Mouse (Mus musculus) cerebellum, adult 11 months (tissue): ENCODE measurements around the gene Mink1.

Experiments
- DNase-seq: peaks from one replicate; pipeline ENCODE4 v3.0.0; 2022

Mink1 gene

GRCm38 (mm10) chr11:70596094-70596493 lies 33.4 kb downstream of the Mink1 start:
- DNase-seq = no peak

GRCm38 (mm10) chr11:70597301-70597700 lies 34.6 kb downstream of the Mink1 start:
- DNase-seq = no peak

DNA sequence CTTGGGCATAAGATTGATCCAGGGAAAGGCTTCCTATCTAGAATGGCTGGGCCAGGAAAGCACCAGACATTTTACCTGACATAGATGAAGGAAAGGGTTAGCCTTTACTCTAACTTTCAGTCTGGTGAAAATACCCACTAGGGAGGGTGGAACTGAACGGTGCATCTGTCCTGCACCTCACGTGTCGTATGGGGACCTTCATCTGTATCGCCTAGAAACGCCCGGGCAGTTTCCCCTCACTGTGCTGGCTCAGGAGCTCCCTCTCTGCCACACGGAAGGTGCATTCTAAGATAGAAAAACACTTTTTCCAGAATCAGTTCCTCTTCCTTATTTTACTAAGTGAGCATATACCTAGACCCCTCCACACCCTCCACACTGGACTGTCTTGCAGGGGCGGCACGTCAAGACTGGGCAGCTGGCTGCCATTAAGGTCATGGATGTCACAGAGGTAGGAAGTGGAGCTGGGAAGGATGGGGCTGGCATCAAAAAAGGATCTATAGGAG lies 35.8 kb downstream of the Mink1 start:
- no peak for DNase-seq

- DNase-seq = peak; percentile 67
Measured at GRCm38 (mm10) chr11:70605024-70605566, 42.4 kb downstream of the Mink1 start.

- DNase-seq = no peak
Measured at GRCm38 (mm10) chr11:70606717-70607116, 44.0 kb downstream of the Mink1 start.

DNA sequence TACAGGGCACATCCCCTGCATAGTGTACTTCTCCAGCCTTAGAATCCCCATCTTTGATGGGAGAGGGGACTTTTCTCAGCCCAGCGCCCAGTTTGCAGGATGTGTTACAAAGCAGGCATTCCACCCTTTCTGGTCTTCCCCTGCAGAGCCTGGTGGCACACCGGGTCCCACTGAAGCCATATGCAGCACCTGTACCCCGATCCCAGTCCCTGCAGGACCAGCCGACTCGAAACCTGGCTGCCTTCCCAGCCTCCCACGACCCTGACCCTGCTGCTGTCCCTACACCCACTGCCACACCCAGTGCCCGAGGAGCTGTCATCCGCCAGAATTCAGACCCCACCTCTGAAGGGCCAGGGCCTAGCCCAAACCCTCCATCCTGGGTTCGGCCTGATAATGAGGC lies 44.9 kb downstream of the Mink1 start:
- DNase-seq = no peak

- no peak for DNase-seq
Measured at GRCm38 (mm10) chr11:70608381-70609066, 45.8 kb downstream of the Mink1 start.

DNA sequence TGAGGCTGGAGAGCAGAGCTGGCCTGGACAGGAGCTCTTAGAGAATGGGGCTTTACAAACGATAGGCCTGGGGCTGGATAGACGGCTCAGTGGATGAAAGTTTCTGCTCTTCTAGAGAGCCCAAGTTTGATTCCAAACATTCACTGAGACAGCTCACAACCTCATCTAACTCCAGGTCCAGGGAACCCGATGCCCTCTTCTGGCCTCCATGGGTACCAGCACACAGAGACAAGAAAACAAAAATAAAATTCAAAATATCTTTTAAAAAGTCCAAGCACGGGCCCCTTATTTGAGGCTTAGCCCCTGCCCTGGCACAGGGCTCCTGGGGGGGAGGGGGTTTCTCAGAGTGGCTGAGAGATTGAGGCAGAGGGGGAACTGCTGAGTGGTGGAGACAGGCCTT lies 48.1 kb downstream of the Mink1 start:
- no peak for DNase-seq

DNA sequence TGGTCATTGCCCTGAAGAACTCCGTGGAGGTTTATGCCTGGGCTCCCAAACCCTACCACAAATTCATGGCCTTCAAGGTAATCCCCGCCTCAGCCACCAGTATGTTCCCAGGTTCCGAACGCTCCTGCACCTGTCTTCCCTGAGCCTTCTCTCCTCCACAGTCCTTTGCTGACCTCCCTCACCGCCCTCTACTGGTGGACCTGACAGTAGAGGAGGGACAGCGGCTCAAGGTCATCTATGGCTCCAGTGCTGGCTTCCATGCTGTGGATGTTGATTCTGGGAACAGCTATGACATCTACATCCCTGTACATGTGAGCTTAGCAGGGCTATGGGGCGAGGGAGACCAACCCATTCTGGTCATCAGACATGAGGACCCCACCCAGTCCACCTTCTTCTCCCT lies 49.8 kb downstream of the Mink1 start:
- DNase-seq = no peak

DNA sequence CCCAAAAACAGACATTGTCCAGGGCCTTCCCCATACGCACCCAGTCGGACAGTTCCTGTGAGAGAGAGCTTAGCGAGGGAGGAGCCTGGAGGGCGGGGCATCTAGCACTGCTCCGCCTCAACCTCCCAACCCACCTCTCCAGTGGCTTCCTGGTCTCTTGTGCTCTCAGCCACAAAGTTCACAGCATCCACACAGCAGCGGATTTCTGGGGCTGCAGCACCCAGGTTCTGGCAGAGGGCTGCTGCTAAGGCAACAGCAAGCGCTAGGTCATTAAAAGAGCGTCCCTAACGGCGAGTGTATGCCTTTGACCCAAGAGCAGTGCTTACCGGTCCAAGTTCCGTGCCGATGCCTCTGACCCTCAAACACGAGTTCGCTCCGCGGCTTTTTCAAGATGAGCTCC lies 52.4 kb downstream of the Mink1 start:
- no peak for DNase-seq

DNA sequence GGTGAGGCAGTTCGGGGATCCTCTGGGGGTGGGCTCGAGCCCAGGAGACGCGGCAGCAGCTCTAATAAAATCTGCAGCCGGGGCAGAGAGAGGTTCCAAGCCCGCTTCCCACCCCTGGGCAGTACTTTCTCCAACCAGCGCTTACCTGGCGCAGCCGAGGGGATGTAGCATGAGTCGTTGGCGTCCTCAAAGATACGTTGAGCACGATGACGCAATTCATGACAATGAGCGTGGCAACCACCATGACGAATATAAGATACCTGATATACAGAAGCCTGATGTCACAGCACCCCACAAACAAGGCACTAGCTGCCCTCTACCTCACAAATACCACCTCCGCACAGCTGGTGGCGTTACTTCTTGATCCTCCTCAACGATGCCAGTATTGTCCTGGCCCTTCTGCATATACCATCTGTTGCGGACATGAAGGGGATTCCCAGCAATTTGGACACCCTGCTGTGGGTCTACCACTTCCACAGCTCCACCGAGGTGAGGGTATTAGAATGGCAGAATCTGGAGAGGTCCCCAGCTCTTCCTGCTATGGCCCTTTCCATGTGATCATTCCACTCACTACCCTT lies 52.9 kb downstream of the Mink1 start, which contains the start of gene 4930544D05Rik:
Gene 4930544D05Rik (plus strand): TSS at position 333 of the 578 bp plus-strand sequence.
- no peak for DNase-seq

- no peak for DNase-seq
Measured at GRCm38 (mm10) chr11:70619101-70619500, 56.4 kb downstream of the Mink1 start, which contains the start of gene Chrne. Chrne (minus strand) TSS chr11:70619216.

- no peak for DNase-seq
Measured at GRCm38 (mm10) chr11:70621972-70622814, 59.5 kb downstream of the Mink1 start.

DNA sequence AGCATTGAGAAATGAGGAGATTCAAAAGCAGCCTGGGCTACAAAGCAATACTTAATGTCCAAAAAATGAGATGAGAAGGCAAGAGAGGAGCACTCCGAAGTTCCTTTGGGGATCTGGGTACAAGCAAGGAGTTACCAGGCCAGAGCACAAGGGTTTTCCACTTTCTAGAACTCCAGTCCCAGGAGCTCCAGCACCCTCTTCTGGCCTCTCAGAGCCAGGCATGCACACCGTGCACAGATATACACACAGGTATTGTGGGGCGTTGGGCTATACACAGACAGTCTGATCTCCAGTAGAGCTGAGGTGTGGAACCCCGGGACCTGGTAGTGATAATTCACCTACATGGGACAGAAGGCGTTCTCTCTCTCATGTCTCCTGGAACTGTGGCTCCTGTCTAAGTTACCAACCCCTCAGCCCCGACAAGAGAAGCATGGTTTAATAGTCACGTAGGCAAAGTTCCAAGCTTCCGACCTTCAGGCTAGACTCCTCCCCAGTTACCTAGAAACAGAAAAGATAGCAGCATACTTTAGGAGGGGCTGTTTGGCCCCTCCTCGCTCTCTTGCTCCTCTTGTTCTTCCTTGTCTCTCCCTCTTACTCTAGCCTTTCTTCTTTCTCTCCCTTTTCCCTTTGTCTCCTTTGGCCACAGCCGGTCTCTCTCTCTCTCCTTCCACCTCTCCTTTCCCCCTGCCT lies 60.5 kb downstream of the Mink1 start:
- no peak for DNase-seq

GRCm38 (mm10) chr11:70625473-70625872 lies 62.8 kb downstream of the Mink1 start:
- no peak for DNase-seq

DNA sequence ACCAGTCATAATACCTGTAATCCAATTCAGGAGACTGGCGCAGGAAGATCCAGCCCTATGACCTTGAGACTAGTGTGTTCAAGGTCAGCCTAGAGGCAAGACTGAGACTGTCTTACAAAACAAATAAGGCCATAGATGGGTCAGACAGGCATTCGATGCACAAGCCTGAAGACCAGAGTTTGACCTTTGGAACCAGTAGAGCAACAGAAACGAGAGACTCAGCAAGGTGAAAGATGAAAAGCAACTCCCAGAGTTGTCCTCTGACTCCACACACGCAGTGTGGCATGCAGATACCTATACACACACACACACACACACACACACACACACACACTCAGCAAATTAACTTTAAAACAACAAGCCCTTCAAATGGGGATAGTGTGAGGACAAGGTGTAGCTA lies 64.2 kb downstream of the Mink1 start:
- no peak for DNase-seq

DNA sequence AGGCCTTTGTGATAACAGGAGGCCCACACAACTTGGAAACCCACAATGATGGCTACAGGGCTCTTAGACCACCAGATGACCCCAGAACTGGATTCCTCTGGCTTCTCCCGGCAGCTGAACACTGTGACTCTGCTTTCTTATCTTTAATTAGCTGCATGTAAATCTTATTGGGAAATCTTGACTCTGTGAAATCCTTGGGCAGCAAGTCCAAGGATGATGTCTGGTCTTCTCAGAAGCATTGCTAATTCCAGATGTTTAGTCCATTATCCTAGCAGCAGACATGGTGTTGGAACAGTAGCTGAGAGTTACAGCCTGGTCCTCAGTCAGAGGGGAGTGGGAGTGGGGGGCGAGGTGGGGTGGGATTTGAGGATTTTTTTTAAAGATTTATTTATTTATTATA lies 65.8 kb downstream of the Mink1 start:
- DNase-seq = no peak

GRCm38 (mm10) chr11:70629557-70629956 lies 66.9 kb downstream of the Mink1 start:
- no peak for DNase-seq

DNA sequence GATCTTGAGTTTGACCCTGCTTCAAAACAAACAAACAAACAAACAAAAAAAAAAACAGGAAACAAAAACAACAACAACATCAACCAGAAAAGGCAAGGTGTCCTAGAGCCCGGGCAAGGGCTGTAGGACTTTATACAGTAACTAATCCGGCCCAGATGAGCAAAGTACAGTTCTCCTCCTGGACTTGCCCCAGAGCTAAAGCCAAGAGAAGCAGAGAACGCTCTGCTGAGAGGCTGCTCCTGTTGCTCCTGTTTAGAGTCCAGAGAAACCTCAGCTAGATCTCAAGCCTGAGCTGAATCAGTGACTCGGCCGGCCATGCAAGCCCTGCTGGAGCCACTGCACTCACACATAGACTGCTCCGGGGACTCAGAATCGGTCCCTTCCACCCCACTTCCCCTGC lies 67.4 kb downstream of the Mink1 start:
- no peak for DNase-seq

DNA sequence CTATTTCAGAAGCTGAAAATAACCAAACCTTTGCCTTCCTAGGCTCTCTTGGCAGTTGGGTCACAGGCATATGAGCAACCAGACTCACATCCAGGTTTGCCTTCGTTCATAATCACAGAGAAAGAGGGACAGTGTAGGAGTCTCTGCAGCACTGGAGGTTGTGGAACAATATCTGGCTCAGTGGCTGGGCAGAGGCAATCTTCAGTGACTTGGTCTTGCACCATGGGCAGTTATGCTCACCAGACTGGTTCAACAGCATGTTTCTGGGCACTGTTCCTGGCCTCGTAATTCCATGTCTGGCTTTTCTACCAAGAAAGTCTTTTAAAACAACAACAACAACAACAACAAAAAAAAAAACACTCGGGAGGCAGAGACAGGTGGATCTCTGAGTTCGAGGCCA lies 72.9 kb downstream of the Mink1 start:
- no peak for DNase-seq

- DNase-seq = no peak
Measured at GRCm38 (mm10) chr11:70637764-70638163, 75.1 kb downstream of the Mink1 start.

GRCm38 (mm10) chr11:70638293-70638692 lies 75.6 kb downstream of the Mink1 start:
- DNase-seq = no peak
